Mouse (Mus musculus) adrenal gland, postnatal 10 days (tissue): ENCODE results near the gene Mtmr6. TPM values are rescaled to one million over a fixed set of nuclear protein-coding genes. Genes with fewer than 3 reads are reported as not detected.
"Not testable (repeated sequence)": the region's sequence is repeated elsewhere in the genome, so short reads cannot be mapped to it uniquely, and the experiment has no call there.

Experiments used
- DNase-seq: peaks from one replicate; pipeline ENCODE4 v3.0.0; 2021; ENCODE audit warnings: mixed read lengths
- microRNA-seq: library from miRNA; unstranded; fragments of <30 nt; microRNA quantifications from one replicate; pipeline ENCODE4 v1.2.0, GENCODE M21; 2021
- total RNA-seq, 2 experiments: library from RNA; stranded (reverse); gene quantifications; 2 replicates each; pipeline ENCODE4 v1.2.3; 2021

Gene Mtmr6
- total RNA-seq, 2 experiments from 2014 or later = 39.0 to 39.8 TPM

DNA sequence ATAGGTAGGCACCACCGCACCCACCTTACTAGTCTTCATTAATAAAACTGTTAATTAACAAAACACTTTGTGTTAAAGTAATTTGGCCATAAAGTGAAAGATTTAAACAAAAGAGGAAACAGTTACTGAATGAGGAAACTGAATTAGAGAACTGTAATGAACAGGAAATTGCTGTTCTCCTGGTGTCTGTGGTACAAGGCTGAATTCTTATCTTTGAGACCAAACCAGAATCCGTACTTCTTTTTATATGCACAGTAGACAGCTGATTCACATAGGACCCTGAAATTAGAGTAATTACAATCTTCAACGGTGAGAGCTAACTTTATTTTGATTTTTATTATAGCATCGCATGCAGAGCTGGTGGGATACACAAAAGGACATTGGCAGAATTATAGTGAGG, 25.3 kb downstream of the Mtmr6 start:
- no peak for DNase-seq

DNA sequence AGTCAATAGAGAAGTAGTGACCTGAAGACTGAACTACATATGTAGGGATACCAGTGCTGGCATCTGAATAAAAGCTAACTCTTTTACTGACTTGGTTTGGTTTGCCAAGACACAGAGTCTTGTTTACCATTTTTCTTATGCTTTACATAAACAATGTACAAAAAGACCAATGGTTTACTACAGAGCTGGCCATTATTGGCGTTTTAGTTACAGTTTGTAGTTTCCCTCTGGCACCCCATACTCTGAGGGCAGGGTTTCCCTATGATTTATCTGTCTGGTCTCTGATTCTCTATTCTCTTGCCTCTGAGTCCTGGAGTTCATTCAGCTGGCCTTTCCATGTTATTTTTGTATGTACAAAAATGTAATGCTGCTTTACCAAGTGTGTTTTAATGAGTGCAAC, 30.5 kb downstream of the Mtmr6 start:
- DNase-seq = no peak

DNA sequence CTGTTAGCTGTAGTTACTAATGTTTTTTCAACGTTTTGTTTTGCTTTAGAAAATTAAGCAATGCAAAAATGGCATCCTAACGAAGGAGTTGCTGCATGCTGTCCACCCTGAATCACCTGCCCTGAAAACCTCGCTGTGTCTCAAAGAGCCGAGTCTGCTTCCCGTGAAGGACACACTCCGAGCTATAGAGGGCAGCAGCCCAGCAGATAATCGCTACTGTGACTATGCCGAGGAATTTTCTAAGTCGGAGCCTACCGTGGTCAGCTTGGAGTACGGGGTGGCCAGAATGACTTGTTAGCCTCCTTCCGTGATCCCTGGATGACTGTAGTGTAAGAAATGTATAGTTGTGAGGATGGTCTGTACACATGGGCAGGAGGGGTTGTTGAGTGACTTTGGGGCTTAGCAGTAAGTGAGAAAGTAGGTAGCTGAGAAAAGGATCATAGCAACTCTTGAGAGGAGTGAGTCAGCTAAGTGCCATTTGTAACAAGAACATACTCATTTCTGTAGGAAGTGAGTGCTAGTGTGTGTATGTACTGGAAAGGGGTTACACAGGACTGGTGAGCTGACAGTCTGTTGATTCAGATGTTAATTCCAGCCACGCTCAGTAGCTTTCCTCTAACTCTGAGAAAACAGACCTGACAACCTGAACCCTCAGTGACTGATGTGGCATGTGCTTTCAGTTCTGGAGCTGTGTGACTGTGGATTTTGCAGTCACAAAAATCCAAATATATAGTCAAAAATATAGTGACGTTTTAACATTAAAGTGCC, 35.4 kb downstream of the Mtmr6 start:
- DNase-seq = no peak

DNA sequence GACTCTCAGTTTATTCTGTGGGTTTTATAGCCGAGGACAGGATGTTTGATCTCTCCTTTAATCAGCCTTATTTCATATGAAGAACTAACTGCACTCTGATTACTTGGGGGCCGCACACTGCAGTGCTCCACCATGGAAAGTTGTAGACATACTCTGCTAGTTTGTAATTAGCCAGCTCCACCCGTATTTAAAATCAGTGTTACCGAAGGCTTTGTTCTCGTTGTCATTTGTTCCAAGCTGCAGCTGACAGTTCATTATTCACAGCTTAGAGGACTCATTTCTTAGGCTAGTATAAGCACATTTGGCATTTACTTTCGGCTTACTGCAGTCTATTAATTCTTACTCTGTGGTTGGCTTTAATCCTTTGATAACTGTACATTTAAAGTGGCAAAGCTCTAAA, 36.0 kb downstream of the Mtmr6 start:
- DNase-seq = no peak

DNA sequence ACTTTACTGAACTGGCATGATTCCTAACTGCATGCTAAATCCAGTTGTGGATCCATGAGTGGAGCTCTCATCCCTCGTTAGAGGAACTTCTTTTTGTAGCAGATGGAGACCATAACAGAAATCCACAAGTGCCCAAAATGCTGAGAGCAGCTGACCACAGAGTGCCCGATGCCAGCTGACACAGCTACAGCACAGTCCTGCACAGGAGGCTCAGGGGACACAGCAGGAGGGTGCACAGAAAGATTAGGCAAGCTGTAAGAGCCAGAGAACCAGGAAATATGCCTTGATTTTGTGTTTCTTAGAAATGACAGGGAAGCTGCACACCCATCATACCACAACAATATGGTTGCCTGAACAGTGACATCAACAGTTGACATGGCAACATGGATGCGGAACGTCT, 37.4 kb downstream of the Mtmr6 start:
- DNase-seq = no peak

DNA sequence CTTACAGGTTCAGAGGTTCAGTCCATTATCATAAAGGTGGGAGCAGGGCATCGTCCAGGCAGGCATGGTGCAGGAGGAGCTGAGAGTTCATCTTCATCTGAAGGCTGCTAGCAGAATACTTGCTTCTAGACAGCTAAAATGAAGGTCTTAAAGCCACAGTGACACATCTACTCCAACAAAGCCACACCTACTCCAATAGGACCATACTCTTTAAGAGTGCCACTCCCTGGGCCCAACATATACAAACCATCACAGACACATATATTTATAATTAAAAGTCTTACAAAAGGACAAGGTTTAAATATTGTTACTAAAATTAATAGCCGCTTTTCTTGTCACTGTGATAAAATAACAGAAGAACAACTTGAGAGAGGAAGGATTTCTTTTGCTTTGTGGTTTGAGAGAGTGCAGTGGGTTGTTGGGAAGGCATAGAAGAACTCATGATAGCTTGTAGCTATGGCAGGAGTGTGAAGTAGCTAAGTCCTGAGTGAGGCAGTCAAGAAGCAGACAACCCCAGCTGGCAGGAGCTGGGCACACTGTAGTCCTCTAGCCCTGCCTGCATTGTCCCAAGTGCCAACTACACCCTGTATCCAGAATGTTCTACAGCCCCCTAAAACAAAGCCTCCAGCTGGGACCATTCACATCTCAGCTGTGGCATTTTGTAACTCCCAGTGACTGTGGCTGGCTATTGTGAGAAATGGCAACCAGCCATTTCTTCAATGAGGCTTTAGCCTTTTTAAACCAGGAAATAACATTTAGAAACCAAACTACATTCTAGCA, 39.6 kb downstream of the Mtmr6 start:
- no peak for DNase-seq

DNA sequence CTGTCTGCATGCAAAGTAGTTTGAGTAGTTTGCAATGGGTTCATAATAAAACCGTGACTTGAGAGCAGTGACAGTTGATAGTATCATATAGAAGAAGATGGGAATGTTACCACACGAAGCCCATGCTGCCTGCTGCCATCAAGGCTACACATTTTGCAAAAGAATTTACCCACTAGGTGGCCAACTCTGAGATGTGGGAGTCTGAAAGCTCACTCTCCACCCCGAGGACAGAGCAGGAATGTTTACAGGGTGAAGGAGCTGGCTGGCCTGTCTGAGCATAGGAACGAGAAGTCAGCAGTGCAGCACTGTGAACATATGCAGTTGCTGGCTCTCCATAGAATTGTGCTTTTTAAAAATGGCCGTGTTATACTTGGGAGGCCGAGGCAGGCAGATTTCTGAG, 43.1 kb downstream of the Mtmr6 start:
- DNase-seq = no peak

DNA sequence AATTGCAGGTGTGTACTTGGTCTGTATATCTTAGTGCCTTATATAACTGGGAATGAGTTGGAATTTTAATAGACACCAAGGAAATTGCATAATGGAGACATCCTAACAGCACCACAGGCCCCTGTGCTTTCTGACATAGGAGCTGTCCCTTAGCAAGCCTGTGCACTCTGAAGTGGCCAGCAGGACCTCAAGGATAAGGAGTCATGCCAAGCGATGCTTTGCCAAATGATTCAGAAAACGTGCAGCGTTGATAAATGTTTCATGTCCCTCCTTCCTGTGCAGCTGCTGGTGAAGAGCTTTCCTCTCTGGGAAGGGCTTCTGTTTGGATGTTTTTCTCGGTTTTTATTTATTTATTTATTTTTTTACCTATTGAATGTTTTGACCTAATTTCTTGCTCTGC, 45.7 kb downstream of the Mtmr6 start:
- DNase-seq = peak; percentile 70

DNA sequence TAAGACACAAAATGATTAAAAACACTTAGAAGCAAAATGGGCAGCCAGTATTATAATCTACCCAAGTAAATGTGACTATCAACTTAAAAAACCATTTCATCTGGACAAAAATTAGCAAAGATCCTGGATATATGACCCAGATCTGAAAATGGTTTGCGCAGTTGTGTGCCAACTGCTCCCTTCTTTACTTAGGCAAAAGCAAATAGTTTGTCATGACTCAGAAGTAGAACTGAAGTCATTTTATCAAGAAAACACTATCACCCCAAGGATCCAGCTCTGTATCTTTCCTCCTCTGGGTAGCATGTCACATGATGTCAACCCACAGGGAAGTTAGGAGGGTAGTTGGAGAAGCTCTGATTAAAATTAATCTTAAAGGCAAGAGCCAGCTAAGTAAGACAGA, 54.2 kb downstream of the Mtmr6 start:
- no peak for DNase-seq

DNA sequence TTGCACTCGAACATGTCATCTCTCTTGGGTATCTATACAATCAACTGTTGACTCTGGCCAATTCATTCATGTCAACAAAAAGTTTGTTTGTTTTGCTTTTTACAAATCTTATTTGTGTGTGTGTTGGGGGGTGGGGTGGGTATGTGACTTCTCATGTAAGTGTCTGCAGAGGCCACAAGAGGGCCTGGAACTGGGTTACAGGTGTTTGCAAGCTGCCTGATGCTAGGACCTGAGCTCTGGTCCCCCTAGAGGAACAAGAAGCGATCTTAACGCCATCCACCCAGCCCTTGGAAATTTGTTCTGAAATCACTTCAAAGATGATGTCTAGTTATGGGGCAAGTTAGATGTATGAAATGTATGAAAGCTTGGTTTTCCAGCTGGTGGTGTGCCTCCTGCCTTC, 55.8 kb downstream of the Mtmr6 start:
- no peak for DNase-seq

DNA sequence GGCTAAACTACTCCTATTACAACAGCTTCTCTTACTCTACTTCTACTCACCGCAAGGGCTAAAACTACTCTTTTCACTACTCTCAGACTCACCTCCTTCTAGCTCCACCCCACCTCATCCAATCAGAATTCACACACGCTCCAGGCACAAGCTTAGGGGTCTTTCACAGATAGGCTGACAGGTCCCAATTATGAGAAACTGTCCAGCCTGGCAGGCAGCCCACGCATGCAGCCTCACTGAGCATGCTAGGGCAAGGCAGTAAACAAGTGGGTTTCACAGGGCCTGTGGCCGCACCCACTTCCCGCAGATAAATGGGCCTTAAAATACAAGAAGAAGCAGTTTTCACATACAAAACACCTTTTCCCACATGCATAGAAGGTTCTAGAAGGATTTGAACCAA, 75.0 kb downstream of the Mtmr6 start:
- DNase-seq = not testable (repeated sequence)

DNA sequence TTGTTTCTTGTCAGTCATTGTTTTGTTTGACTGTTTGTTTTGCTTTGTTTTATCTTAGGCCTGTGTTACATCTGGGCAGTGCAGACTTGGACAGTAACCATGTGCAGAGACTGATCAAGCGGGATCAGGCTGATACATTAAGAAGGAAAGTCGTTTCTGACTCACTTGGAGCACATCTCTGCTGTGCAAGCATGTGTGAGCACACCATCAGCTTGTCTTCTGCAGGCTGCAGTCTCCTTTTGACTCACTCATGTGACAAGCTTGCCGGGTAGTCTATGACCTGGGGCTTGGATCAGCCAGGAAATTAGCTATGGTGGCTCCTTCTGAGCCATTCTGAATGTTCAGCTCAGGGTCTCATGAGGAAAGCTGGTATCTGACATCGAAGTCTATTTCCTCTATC, 75.5 kb downstream of the Mtmr6 start:
- DNase-seq = no peak

DNA sequence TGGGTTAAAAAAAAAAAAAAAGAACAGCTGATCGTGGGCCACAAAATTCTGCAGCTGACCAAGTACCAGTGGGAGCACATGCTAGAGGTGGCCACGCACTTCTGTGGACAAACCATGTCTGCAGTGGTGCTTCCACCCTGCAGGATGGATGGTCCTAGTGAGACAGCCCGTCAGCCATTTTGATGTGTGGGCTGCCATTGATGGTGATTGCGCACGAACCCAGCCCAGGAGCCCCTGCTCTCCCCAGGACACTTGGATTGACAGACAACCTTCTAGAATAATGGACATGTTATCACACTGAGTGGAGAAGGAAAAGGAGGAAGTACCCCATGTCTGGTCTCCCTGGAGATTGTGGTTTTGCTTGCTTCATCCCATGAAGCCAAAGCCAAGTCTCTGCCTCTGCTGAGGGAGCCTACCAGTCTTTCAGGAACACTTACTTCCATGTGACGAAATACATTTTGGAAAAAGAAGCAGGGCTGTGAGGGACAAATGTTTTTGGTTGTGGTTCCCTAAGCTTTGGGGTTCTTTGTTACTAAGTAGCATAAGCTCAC, 80.4 kb downstream of the Mtmr6 start:
- no peak for DNase-seq

Small RNA genes lying within 50 kb of the gene (microRNA-seq; reads per million reads assigned to microRNA genes)
- not detected for gene Mir719

Other genes starting within 250 kb of the Mtmr6 start
- gene Atp8a2, start 68.0 kb upstream of the Mtmr6 start, total RNA-seq = 1 to 10 TPM; 4.1 to 4.3 TPM
- not detected for gene Nupl1, start 13.8 kb upstream of the Mtmr6 start, total RNA-seq
- gene Gm49336, start 13.7 kb upstream of the Mtmr6 start, total RNA-seq = 10 to 100 TPM; 35.7 to 35.9 TPM
- gene Amer2, start 108.0 kb downstream of the Mtmr6 start, total RNA-seq = 1 to 10 TPM; 2.4 to 3.4 TPM